Mouse (Mus musculus) kidney, postnatal 0 days (tissue): Measurements from ENCODE around the gene Nhsl2. TPM values are rescaled to one million over a fixed set of nuclear protein-coding genes. Genes with fewer than 3 reads are reported as not detected.

Experiments
- ATAC-seq: fragments of 200-750 bp; cut with Nextera tagmentation; replicated peaks from 2 replicates; pipeline ENCODE4 v1.8.0; 2017; ENCODE audit warnings: low read depth, moderate number of reproducible peaks, moderate TSS enrichment, moderate library complexity; ENCODE audit not compliant: low FRiP score
- DNase-seq: peaks from one replicate; pipeline ENCODE4 v3.0.0-alpha.2; 2016; ENCODE audit warnings: low spot score
- H3K27ac ChIP-seq: fragments of 300-500 bp; sonication (generic); 2 replicates; pipeline ENCODE4 v1.5.1; 2014; ENCODE audit warnings: mild to moderate bottlenecking
- H3K27me3 ChIP-seq: fragments of 300-500 bp; sonication (generic); 2 replicates; pipeline ENCODE4 v1.6.1; 2014; ENCODE audit warnings: low read length, mixed read lengths; ENCODE audit not compliant: insufficient read depth
- H3K36me3 ChIP-seq: fragments of 300-500 bp; sonication (generic); 2 replicates; pipeline ENCODE4 v1.6.1; 2014; ENCODE audit warnings: low read length, mixed read lengths; ENCODE audit not compliant: insufficient read depth
- H3K4me1 ChIP-seq: fragments of 300-500 bp; sonication (generic); replicated peaks from 2 replicates; pipeline ENCODE4 v1.6.1; 2014; ENCODE audit warnings: antibody characterized with exemption, low read length, mixed read lengths; ENCODE audit not compliant: insufficient read depth
- H3K4me2 ChIP-seq: fragments of 300-500 bp; sonication (generic); 2 replicates; pipeline ENCODE4 v1.6.1; 2014; ENCODE audit warnings: mild to moderate bottlenecking, low read length, moderate library complexity, mixed read lengths
- H3K4me3 ChIP-seq: fragments of 300-500 bp; sonication (generic); replicated peaks from 2 replicates; pipeline ENCODE4 v1.5.1; 2014; ENCODE audit warnings: low read depth, low read length
- H3K9ac ChIP-seq: fragments of 300-500 bp; sonication (generic); 2 replicates; pipeline ENCODE4 v1.6.1; 2014; ENCODE audit warnings: low read depth, low read length
- H3K9me3 ChIP-seq: fragments of 300-500 bp; sonication (generic); replicated peaks from 2 replicates; pipeline ENCODE4 v1.6.1; 2016; ENCODE audit warnings: low read length, inconsistent platforms, mixed read lengths
- CTCF ChIP-seq: IDR thresholded peaks from 2 replicates; pipeline ENCODE4 v1.5.1; 2016; ENCODE audit warnings: antibody characterized with exemption, low read depth, mild to moderate bottlenecking, moderate library complexity
- WGBS: fragments of 180-500 bp; shearing (Covaris S2); extraction: QIAGEN DNeasy Blood & Tissue Kit; methylation state at CpG from one replicate; pipeline ENCODE4 v1.1.7; 2014; 5-methylcytosine and 5-hydroxymethylcytosine counted together
- polyA plus RNA-seq: library from polyadenylated mRNA; unstranded; fragments of >200 nt; fragmentation: Nextera tagmentation; extraction: Ambion mirVana; gene quantifications from 2 replicates; pipeline ENCODE4 v1.2.1, GENCODE M21; 2015

Nhsl2 gene
- polyA plus RNA-seq, 1 experiment from 2014 or later: 4.9 TPM

GRCm38 (mm10) chrX:101930301-101930700 lies 81.1 kb downstream of the Nhsl2 start:
- TF ChIP-seq CTCF: no peak
- peaks cover 3% of the 10 kb centered on the region; the same call in 1 of the 2 replicates for H3K27me3 ChIP-seq
- 83% methylated on average over 6 of the region's 6 CpGs for WGBS
- H3K4me1 ChIP-seq: no peaks in the 10 kb centered on the region
- no peak overlapping the region for H3K27ac ChIP-seq
- DNase-seq (no peak), ATAC-seq (no peak)
- no peak overlapping the region for H3K4me2 ChIP-seq
- no peak overlapping the region for H3K9ac ChIP-seq
- H3K36me3 ChIP-seq: no peaks in the 10 kb centered on the region
- H3K4me3 ChIP-seq: no peak overlapping the region
- no peaks in the 10 kb centered on the region for H3K9me3 ChIP-seq

GRCm38 (mm10) chrX:101931016-101931415 lies 81.8 kb downstream of the Nhsl2 start:
- Histone ChIP-seq H3K27me3 (peaks cover 3% of the 10 kb centered on the region; the same call in 1 of the 2 replicates), H3K36me3 (no peaks in the 10 kb centered on the region), H3K4me3 (no peak overlapping the region), H3K27ac (no peak overlapping the region), H3K9me3 (no peaks in the 10 kb centered on the region), H3K9ac (no peak overlapping the region), H3K4me2 (no peak overlapping the region), H3K4me1 (no peaks in the 10 kb centered on the region)
- no peak for TF ChIP-seq CTCF
- DNase-seq (no peak), ATAC-seq (no peak)
- 74% methylated on average over 5 of the region's 5 CpGs for WGBS

GRCm38 (mm10) chrX:101932244-101932643 lies 83.1 kb downstream of the Nhsl2 start:
- H3K4me1 ChIP-seq: no peaks in the 10 kb centered on the region
- no peak overlapping the region for H3K27ac ChIP-seq
- WGBS: 78% methylated on average over 7 of the region's 7 CpGs
- no peak overlapping the region for H3K9ac ChIP-seq
- H3K36me3 ChIP-seq: no peaks in the 10 kb centered on the region
- H3K9me3 ChIP-seq: no peaks in the 10 kb centered on the region
- no peak for TF ChIP-seq CTCF
- DNase-seq (no peak), ATAC-seq (no peak)
- H3K4me2 ChIP-seq: no peak overlapping the region
- H3K4me3 ChIP-seq: no peak overlapping the region
- H3K27me3 ChIP-seq: peaks cover 3% of the 10 kb centered on the region; the same call in 1 of the 2 replicates

- Histone ChIP-seq H3K4me2 (no peak overlapping the region), H3K9me3 (no peaks in the 10 kb centered on the region), H3K4me1 (no peaks in the 10 kb centered on the region), H3K9ac (no peak overlapping the region), H3K27ac (no peak overlapping the region), H3K4me3 (no peak overlapping the region), H3K27me3 (peaks cover 3% of the 10 kb centered on the region; the same call in 1 of the 2 replicates), H3K36me3 (no peaks in the 10 kb centered on the region)
- ATAC-seq (no peak), DNase-seq (no peak)
- WGBS: 86% methylated on average over 5 of the region's 5 CpGs
- TF ChIP-seq CTCF: no peak
These were observed 84.2 kb downstream of the Nhsl2 start for GRCm38 (mm10) chrX:101933346-101933745.

GRCm38 (mm10) chrX:101935291-101935840 lies 86.2 kb downstream of the Nhsl2 start:
- Histone ChIP-seq H3K36me3 (no peaks in the 10 kb centered on the region), H3K4me2 (no peak overlapping the region), H3K27ac (no peak overlapping the region), H3K4me3 (no peak overlapping the region), H3K9me3 (no peaks in the 10 kb centered on the region), H3K27me3 (peaks cover 3% of the 10 kb centered on the region; the same call in 1 of the 2 replicates), H3K9ac (no peak overlapping the region), H3K4me1 (no peaks in the 10 kb centered on the region)
- TF ChIP-seq CTCF: no peak
- no peak for DNase-seq
- 44% methylated on average over 3 of the region's 3 CpGs for WGBS
- no peak for ATAC-seq

- no peak overlapping the region for H3K9ac ChIP-seq
- 88% methylated on average over 5 of the region's 5 CpGs for WGBS
These were observed 90.3 kb downstream of the Nhsl2 start for GRCm38 (mm10) chrX:101939486-101939885.

GRCm38 (mm10) chrX:101942461-101942896 lies 93.3 kb downstream of the Nhsl2 start:
- Histone ChIP-seq H3K4me3 (no peak overlapping the region), H3K9ac (no peak overlapping the region), H3K27ac (no peak overlapping the region), H3K36me3 (no peaks in the 10 kb centered on the region), H3K4me1 (no peaks in the 10 kb centered on the region), H3K9me3 (no peaks in the 10 kb centered on the region), H3K4me2 (no peak overlapping the region), H3K27me3 (no peaks in the 10 kb centered on the region)
- 37% methylated on average over 6 of the region's 6 CpGs for WGBS
- peak; percentile 75 for DNase-seq
- ATAC-seq: peak; percentile 86
- peak; percentile 84 for TF ChIP-seq CTCF

More at GRCm38 (mm10) chrX:101939486-101939885, 90.3 kb downstream of the Nhsl2 start:
- H3K27ac ChIP-seq: no peak overlapping the region
- no peak for TF ChIP-seq CTCF
- DNase-seq (no peak), ATAC-seq (no peak)
- H3K4me3 ChIP-seq: no peak overlapping the region
- no peaks in the 10 kb centered on the region for H3K36me3 ChIP-seq
- H3K4me1 ChIP-seq: no peaks in the 10 kb centered on the region
- no peak overlapping the region for H3K4me2 ChIP-seq
- no peaks in the 10 kb centered on the region for H3K27me3 ChIP-seq
- no peaks in the 10 kb centered on the region for H3K9me3 ChIP-seq
